Mouse (Mus musculus): ENCODE results near the gene Chst5.

Chst5 gene

GRCm38 (mm10) chr8:111883615-111884014, 26.6 kb downstream of the Chst5 start:
- in situ Hi-C loops (cut with MboI; ENCODE audit: unreplicated experiment in 2 of 2), result loop anchor here in 1 of 2 experiments (5.0 to 25.0 kb wide), 3 partner anchors 104 to 1754 kb away; partner anchors contain the start of genes Mon1b and Syce1l

GRCm38 (mm10) chr8:111881591-111881990, 28.7 kb downstream of the Chst5 start:
- in situ Hi-C loops (cut with MboI; ENCODE audit: unreplicated experiment in 2 of 2), result loop anchor here in 1 of 2 experiments (5.0 to 25.0 kb wide), 3 partner anchors 106 to 1756 kb away; partner anchors contain the start of genes Mon1b and Syce1l

- in situ Hi-C loops (cut with MboI; ENCODE audit: unreplicated experiment in 2 of 2), result loop anchor here in 1 of 2 experiments (25.0 kb wide), 1 partner anchor 1760 kb away; the partner anchor contains the start of genes Mon1b and Syce1l
Measured at GRCm38 (mm10) chr8:111877711-111878110, 32.5 kb downstream of the Chst5 start.

- in situ Hi-C loops (cut with MboI; ENCODE audit: unreplicated experiment in 2 of 2), result loop anchor here in 1 of 2 experiments (25.0 kb wide), 1 partner anchor 1761 kb away; the partner anchor contains the start of genes Mon1b and Syce1l
Measured at GRCm38 (mm10) chr8:111876355-111876948, 33.8 kb downstream of the Chst5 start, which contains the start of gene Tmem170. Gene Tmem170, minus strand, starts transcription at chr8:111876750.

GRCm38 (mm10) chr8:111875758-111876157, 34.5 kb downstream of the Chst5 start:
- in situ Hi-C loops (cut with MboI; ENCODE audit: unreplicated experiment in 2 of 2), result loop anchor here in 1 of 2 experiments (25.0 kb wide), 1 partner anchor 1762 kb away; the partner anchor contains the start of genes Mon1b and Syce1l

GRCm38 (mm10) chr8:111871278-111871677, 39.0 kb downstream of the Chst5 start:
- in situ Hi-C loops (cut with MboI; ENCODE audit: unreplicated experiment in 2 of 2), result loop anchor here in 1 of 2 experiments (5.0 to 25.0 kb wide), 3 partner anchors 111 to 1766 kb away; partner anchors contain the start of genes Mon1b and Syce1l

- in situ Hi-C loops (cut with MboI; ENCODE audit: unreplicated experiment in 2 of 2), result loop anchor here in 1 of 2 experiments (5.0 to 25.0 kb wide), 3 partner anchors 112 to 1767 kb away; partner anchors contain the start of genes Mon1b and Syce1l
Measured at GRCm38 (mm10) chr8:111870379-111870778, 39.9 kb downstream of the Chst5 start.

GRCm38 (mm10) chr8:111868664-111869063, 41.6 kb downstream of the Chst5 start:
- in situ Hi-C loops (cut with MboI; ENCODE audit: unreplicated experiment in 2 of 2), result loop anchor here in 1 of 2 experiments (25.0 kb wide), 1 partner anchor 1769 kb away; the partner anchor contains the start of genes Mon1b and Syce1l

GRCm38 (mm10) chr8:111865857-111866256, 44.4 kb downstream of the Chst5 start:
- in situ Hi-C loops (cut with MboI; ENCODE audit: unreplicated experiment in 2 of 2), result loop anchor here in 1 of 2 experiments (25.0 kb wide), 1 partner anchor 1771 kb away; the partner anchor contains the start of genes Mon1b and Syce1l

- in situ Hi-C loops (cut with MboI; ENCODE audit: unreplicated experiment in 2 of 2), result loop anchor here in 1 of 2 experiments (25.0 kb wide), 1 partner anchor 1772 kb away; the partner anchor contains the start of genes Mon1b and Syce1l
Measured at GRCm38 (mm10) chr8:111865130-111865852, 45.0 kb downstream of the Chst5 start.

GRCm38 (mm10) chr8:111864648-111865047, 45.6 kb downstream of the Chst5 start:
- in situ Hi-C loops (cut with MboI; ENCODE audit: unreplicated experiment in 2 of 2), result loop anchor here in 1 of 2 experiments (25.0 kb wide), 1 partner anchor 1773 kb away; the partner anchor contains the start of genes Mon1b and Syce1l

- in situ Hi-C loops (cut with MboI; ENCODE audit: unreplicated experiment in 2 of 2), result loop anchor here in 1 of 2 experiments (25.0 kb wide), 1 partner anchor 1774 kb away; the partner anchor contains the start of genes Mon1b and Syce1l
Measured at GRCm38 (mm10) chr8:111863280-111863679, 47.0 kb downstream of the Chst5 start.

GRCm38 (mm10) chr8:111855977-111856376, 54.3 kb downstream of the Chst5 start:
- in situ Hi-C loops (cut with MboI; ENCODE audit: unreplicated experiment in 2 of 2), result loop anchor here in 1 of 2 experiments (25.0 kb wide), 1 partner anchor 1781 kb away; the partner anchor contains the start of genes Mon1b and Syce1l

- in situ Hi-C loops (cut with MboI; ENCODE audit: unreplicated experiment in 2 of 2), result loop anchor here in 1 of 2 experiments (25.0 kb wide), 1 partner anchor 1783 kb away; the partner anchor contains the start of genes Mon1b and Syce1l
Measured at GRCm38 (mm10) chr8:111853861-111854501, 56.3 kb downstream of the Chst5 start, which contains the start of gene Cfdp1. Gene Cfdp1, minus strand, starts transcription at chr8:111854291.

- in situ Hi-C loops (cut with MboI; ENCODE audit: unreplicated experiment in 2 of 2), result loop anchor here in 1 of 2 experiments (25.0 kb wide), 1 partner anchor 1784 kb away; the partner anchor contains the start of genes Mon1b and Syce1l
Measured at GRCm38 (mm10) chr8:111853219-111853618, 57.0 kb downstream of the Chst5 start.

GRCm38 (mm10) chr8:111846746-111847145, 63.5 kb downstream of the Chst5 start:
- in situ Hi-C loops (cut with MboI; ENCODE audit: unreplicated experiment in 2 of 2), result loop anchor here (25.0 kb wide), 2 partner anchors 334 to 384 kb away; partner anchors contain the start of gene Wdr59 (in 1 of the 2)

Data from v-Abl transformed pro-B cells (cell line).